Mouse (Mus musculus) lung, postnatal 0 days (tissue): Measurements from ENCODE around the gene Aak1. TPM values are rescaled to one million over a fixed set of nuclear protein-coding genes. Genes with fewer than 3 reads are reported as not detected.

ENCODE experiments used
- ATAC-seq: fragments of 200-750 bp; cut with Nextera tagmentation; 2 replicates; pipeline ENCODE4 v1.8.0; 2017; ENCODE audit warnings: moderate library complexity
- DNase-seq: peaks from one replicate; pipeline ENCODE4 v3.0.0-alpha.2; 2016; ENCODE audit warnings: low spot score
- H3K27ac ChIP-seq: fragments of 300-500 bp; sonication (generic); 2 replicates; pipeline ENCODE4 v1.5.1; 2014; ENCODE audit warnings: antibody characterized with exemption, mild to moderate bottlenecking, low read length, mixed read lengths
- H3K27me3 ChIP-seq: fragments of 300-500 bp; sonication (generic); replicated peaks from 2 replicates; pipeline ENCODE4 v1.6.1; 2014; ENCODE audit warnings: low read length, mixed read lengths; ENCODE audit not compliant: insufficient read depth
- H3K36me3 ChIP-seq: fragments of 300-500 bp; sonication (generic); 2 replicates; pipeline ENCODE4 v1.6.1; 2014; ENCODE audit warnings: low read length, mixed read lengths; ENCODE audit not compliant: insufficient read depth
- H3K4me1 ChIP-seq: fragments of 300-500 bp; sonication (generic); 2 replicates; pipeline ENCODE4 v1.6.1; 2014; ENCODE audit warnings: antibody characterized with exemption, low read depth, low read length, mixed read lengths; ENCODE audit not compliant: insufficient read depth
- H3K4me2 ChIP-seq: fragments of 300-500 bp; sonication (generic); replicated peaks from 2 replicates; pipeline ENCODE4 v1.6.1; 2014; ENCODE audit warnings: low read depth, mild to moderate bottlenecking, low read length, moderate library complexity, mixed read lengths
- H3K4me3 ChIP-seq: fragments of 300-500 bp; sonication (generic); 2 replicates; pipeline ENCODE4 v1.5.1; 2014; ENCODE audit warnings: low read depth, low read length
- H3K9ac ChIP-seq: fragments of 300-500 bp; sonication (generic); replicated peaks from 2 replicates; pipeline ENCODE4 v1.6.1; 2014; ENCODE audit warnings: low read depth, mild to moderate bottlenecking
- H3K9me3 ChIP-seq: fragments of 300-500 bp; sonication (generic); 2 replicates; pipeline ENCODE4 v1.6.1; 2016; ENCODE audit warnings: low read length, mixed read lengths
- CTCF ChIP-seq: IDR thresholded peaks from 2 replicates; pipeline ENCODE4 v1.5.1; 2016; ENCODE audit warnings: antibody characterized with exemption, mild to moderate bottlenecking
- EP300 ChIP-seq: IDR thresholded peaks from 2 replicates; pipeline ENCODE4 v1.6.1; 2016; ENCODE audit warnings: antibody characterized with exemption, mild to moderate bottlenecking, control low read depth
- WGBS: fragments of 180-500 bp; shearing (Covaris S2); extraction: QIAGEN DNeasy Blood & Tissue Kit; methylation state at CpG from one replicate; pipeline ENCODE4 v1.1.7; 2014; 5-methylcytosine and 5-hydroxymethylcytosine counted together
- polyA plus RNA-seq: library from polyadenylated mRNA; unstranded; fragments of >200 nt; fragmentation: Nextera tagmentation; extraction: Ambion mirVana; gene quantifications from 2 replicates; pipeline ENCODE4 v1.2.1, GENCODE M21; 2015

Gene Aak1
- polyA plus RNA-seq, 1 experiment from 2014 or later, result 6.3 TPM

GRCm38 (mm10) chr6:87037826-87038620, 188.7 kb downstream of the Aak1 start:
- TF ChIP-seq CTCF, result no peak
- TF ChIP-seq EP300, result no peak
- Histone ChIP-seq H3K27me3 (no peaks in the 10 kb centered on the region), H3K4me3 (no peak overlapping the region), H3K4me1 (no peaks in the 10 kb centered on the region), H3K4me2 (no peak overlapping the region), H3K9me3 (no peaks in the 10 kb centered on the region), H3K36me3 (no peaks in the 10 kb centered on the region), H3K27ac (no peak overlapping the region), H3K9ac (no peak overlapping the region)
- peak; percentile 4 for DNase-seq
- ATAC-seq, result no peak
- WGBS, result 77% methylated on average over 10 of the region's 10 CpGs

- 77% methylated on average over 8 of the region's 8 CpGs for WGBS
- no peak for ATAC-seq
- TF ChIP-seq CTCF, result no peak
- no peak for TF ChIP-seq EP300
- peak; percentile 5 for DNase-seq
- Histone ChIP-seq H3K27ac (no peak overlapping the region), H3K27me3 (no peaks in the 10 kb centered on the region), H3K4me1 (peaks cover 2% of the 10 kb centered on the region; the same call in 1 of the 2 replicates), H3K4me3 (no peak overlapping the region), H3K4me2 (no peak overlapping the region), H3K36me3 (no peaks in the 10 kb centered on the region), H3K9ac (no peak overlapping the region), H3K9me3 (no peaks in the 10 kb centered on the region)
Observed at GRCm38 (mm10) chr6:87039161-87039560, 189.8 kb downstream of the Aak1 start.

DNA sequence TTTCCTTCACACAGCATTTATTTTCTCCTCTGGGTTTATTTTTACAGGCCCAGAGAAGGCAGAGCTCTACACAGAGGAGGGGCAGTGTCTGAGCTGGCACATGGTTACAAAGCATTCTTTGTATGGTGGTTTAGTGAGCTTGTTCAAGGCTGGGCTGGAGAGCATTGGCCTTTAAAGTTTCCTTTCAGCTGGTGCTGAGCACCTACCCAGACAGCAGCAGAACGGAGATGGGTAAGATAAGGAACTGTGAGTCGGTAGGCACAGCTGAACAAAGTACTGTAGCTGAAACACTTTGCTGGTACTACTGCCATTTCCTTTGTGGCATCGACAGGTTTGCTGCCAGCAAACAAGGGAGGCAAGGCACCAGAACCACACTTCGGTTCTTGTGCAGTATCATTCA, 191.7 kb downstream of the Aak1 start:
- Histone ChIP-seq H3K9me3 (no peaks in the 10 kb centered on the region), H3K36me3 (no peaks in the 10 kb centered on the region), H3K9ac (no peak overlapping the region), H3K27ac (no peak overlapping the region), H3K4me2 (no peak overlapping the region), H3K4me1 (peaks cover 5% of the 10 kb centered on the region; the same call in 1 of the 2 replicates), H3K4me3 (no peak overlapping the region), H3K27me3 (no peaks in the 10 kb centered on the region)
- DNase-seq (no peak), ATAC-seq (no peak)
- TF ChIP-seq CTCF (no peak), EP300 (no peak)
- WGBS, result 47% methylated on average over 4 of the region's 4 CpGs

- H3K36me3 ChIP-seq, result no peaks in the 10 kb centered on the region
- H3K27ac ChIP-seq, result no peak overlapping the region
- ATAC-seq, result no peak
- H3K27me3 ChIP-seq, result no peaks in the 10 kb centered on the region
- no peaks in the 10 kb centered on the region for H3K9me3 ChIP-seq
- TF ChIP-seq CTCF (no peak), EP300 (no peak)
- H3K9ac ChIP-seq, result no peak overlapping the region
- WGBS, result 77% methylated on average over 7 of the region's 7 CpGs
- H3K4me1 ChIP-seq, result peaks cover 5% of the 10 kb centered on the region; the same call in 1 of the 2 replicates
- DNase-seq, result no peak
- H3K4me3 ChIP-seq, result no peak overlapping the region
- H3K4me2 ChIP-seq, result peak overlapping the region; percentile 90; the same call in 1 of the 2 replicates
Observed at GRCm38 (mm10) chr6:87041431-87041830, 192.1 kb downstream of the Aak1 start.

DNA sequence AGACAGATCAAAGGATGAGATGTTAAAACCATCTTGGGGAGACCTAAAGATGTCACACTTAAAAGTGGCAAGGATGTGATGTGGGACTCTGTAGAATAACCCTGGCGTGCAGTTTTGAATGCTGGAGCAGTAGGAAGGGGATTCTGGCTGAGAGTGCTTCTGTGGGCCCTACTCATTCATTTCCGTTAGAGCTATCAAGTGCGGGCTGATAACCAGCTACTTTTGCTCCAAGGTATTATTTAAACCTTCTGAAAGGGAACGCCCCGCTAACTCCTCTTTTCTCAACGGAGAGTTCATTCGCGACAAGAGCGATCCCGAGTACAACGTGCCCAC, 192.7 kb downstream of the Aak1 start:
- peaks cover 5% of the 10 kb centered on the region; the same call in 1 of the 2 replicates for H3K4me1 ChIP-seq
- no peaks in the 10 kb centered on the region for H3K27me3 ChIP-seq
- no peak for ATAC-seq
- H3K36me3 ChIP-seq, result no peaks in the 10 kb centered on the region
- peak overlapping the region; percentile 88 for H3K4me3 ChIP-seq
- no peak for DNase-seq
- 1% methylated on average over 11 of the region's 11 CpGs for WGBS
- H3K9me3 ChIP-seq, result no peaks in the 10 kb centered on the region
- TF ChIP-seq EP300, result no peak; the same call in 1 of the 2 replicates
- no peak for TF ChIP-seq CTCF
- peak overlapping the region; percentile 86 for H3K9ac ChIP-seq
- H3K27ac ChIP-seq, result peak overlapping the region; percentile 99
- peak overlapping the region; percentile 90 for H3K4me2 ChIP-seq

DNA sequence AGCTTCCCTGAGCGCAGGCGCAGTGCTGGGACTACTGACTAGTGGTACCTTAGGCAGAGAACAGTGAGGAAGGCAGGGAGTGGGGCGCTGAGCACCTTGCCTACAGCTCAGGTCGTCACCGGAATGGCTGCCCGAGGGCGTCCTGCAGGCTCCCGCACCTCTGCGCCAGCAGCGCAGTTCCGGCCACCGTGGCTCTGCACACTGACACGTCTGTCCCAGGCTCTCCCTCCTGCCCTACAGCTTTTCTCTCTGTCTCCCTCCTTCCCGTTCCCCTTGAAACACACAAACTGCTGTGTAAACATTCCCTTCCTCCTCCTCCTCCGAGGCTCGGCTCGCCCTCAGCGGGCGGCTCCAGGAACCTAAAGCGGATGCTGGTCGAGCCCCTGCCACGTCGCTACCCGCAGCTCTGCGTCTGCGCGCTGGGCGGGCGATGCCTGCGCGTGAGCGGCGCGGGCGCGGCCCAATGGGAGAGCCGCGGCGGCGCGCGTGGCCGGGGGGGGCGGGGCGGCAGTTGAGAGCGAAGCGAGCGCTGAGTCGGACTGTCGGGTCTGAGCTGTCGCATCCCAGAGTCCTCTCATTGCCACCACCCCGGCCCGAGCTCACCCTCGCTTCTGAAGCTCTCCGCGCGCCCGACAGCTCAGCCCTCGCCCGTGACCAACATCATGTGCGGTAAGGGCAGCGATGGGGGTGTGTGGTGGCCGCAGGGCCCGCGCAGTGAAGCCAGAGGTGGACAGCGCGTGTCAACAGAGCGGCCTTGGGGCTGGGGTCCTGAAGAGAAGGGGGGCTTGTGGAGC, 193.2 kb downstream of the Aak1 start, which contains the start of gene Gfpt1:
Gfpt1 (plus strand) TSS at position 510 of the 794 bp plus-strand sequence.
- WGBS, result under 1% methylated on average over 59 of the region's 68 CpGs
- Histone ChIP-seq H3K4me1 (peaks cover 5% of the 10 kb centered on the region; the same call in 1 of the 2 replicates), H3K4me3 (peak within 1 kb of the TSS; percentile 88), H3K27me3 (no peaks in the 10 kb centered on the region), H3K9ac (peak within 1 kb of the TSS; percentile 86), H3K4me2 (peak within 1 kb of the TSS; percentile 90), H3K36me3 (no peaks in the 10 kb centered on the region), H3K27ac (peak within 1 kb of the TSS; percentile 99), H3K9me3 (no peaks in the 10 kb centered on the region)
- ATAC-seq (peak; percentile 99), DNase-seq (peak; percentile 98)
- TF ChIP-seq CTCF (0 out of 2 replicates have a peak, but pooled peaks have one; percentile 10), EP300 (no peak; the same call in 1 of the 2 replicates)
